Mouse (Mus musculus) liver, postnatal 0 days (tissue): ENCODE data around the gene Cerkl.

Source experiments
- CTCF ChIP-seq: sonication (generic); IDR thresholded peaks from 2 replicates; pipeline ENCODE4 v1.5.1; 2016; ENCODE audit warnings: antibody characterized with exemption, low read depth
- EP300 ChIP-seq: IDR thresholded peaks from 2 replicates; pipeline ENCODE4 v1.6.1; 2016; ENCODE audit warnings: antibody characterized with exemption, low read depth, mild to moderate bottlenecking

DNA sequence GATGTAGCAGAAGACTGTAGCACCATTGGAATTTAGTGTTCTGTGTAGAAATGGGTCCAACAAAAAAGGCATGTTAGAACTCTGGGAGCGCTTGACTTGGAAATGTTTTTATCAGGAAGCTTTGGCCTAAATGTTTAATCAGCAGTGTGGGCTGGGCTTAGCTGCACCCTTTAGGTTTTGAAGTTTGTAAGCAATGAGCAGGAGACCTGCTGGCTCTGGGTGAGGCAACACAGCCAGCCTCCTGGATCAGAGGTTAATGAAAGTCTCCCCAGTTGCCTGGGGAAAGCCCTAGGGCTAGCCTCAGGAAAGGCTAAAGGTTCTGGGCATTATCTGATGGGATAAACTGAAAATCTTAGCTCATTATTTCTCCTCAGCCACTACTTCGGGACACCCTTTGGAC, 58.2 kb downstream of the Cerkl start:
- no peak for TF ChIP-seq CTCF
- TF ChIP-seq EP300: no peak
